Mouse (Mus musculus): ENCODE measurements around the gene Olfr1180. TPM values are rescaled to one million over a fixed set of nuclear protein-coding genes. Genes with fewer than 3 reads are reported as not detected.
"Not testable (repeated sequence)": the region's sequence is repeated elsewhere in the genome, so short reads cannot be mapped to it uniquely, and the experiment has no call there.

Olfr1180 gene
- polyA plus RNA-seq (2015; fragmentation: Nextera tagmentation; extraction: Ambion mirVana) = not detected in 2 replicates

DNA sequence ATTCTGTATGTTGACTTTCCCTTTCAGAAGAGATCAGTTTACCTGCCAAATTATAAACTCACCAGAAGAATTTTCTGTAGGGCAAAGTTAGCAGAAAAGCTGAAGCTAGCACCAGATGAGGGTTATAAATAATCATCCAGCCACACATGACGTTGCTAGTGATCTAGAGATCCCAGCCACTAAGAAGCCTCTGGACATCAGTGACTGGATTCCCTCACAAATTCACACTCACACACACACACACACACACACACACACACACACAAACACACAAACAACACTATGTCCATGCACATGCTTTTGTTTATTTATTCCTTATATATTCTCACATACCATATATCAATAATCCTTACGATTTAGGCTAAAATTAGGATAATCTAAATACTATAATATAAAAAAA, at the start of gene Olfr1180:
Gene Olfr1180 (minus strand): TSS at position 101 of the 400 bp plus-strand sequence.
- Histone ChIP-seq H3K36me3 (no peaks in the 10 kb centered on the region), H3K27ac (no peak within 1 kb of the TSS), H3K4me3 (replicated peaks) (no peak within 1 kb of the TSS), H3K9ac (replicated peaks) (no peak within 1 kb of the TSS), H3K9me3 (no peaks in the 10 kb centered on the region), H3K4me1 (replicated peaks) (no peaks in the 10 kb centered on the region), H3K27me3 (no peaks in the 10 kb centered on the region), H3K4me2 (replicated peaks) (no peak within 1 kb of the TSS)
- no peak for ATAC-seq
- 73% methylated on average over 2 of the region's 2 CpGs for WGBS

DNA sequence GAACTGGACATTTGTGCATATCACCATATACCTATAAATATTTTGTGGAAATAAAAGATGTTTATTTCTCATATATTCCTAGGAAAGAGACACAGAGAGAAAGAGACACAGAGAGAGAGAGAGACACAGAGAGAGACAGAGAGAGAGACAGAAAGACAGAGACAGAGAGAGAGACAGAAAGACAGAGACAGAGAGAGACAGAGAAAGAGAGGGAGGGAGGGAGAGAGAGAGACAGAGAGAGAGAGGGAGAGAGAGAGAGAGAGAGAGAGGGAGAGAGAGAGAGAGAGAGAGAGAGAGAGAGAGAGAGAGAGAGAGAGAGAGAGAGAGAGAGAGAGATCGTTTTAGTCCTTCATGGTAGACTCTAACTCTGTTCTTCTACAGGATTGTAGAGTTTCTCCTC, 35.6 kb upstream of the Olfr1180 start, which contains the start of gene Olfr1183:
Gene Olfr1183 (plus strand): TSS at position 301 of the 400 bp plus-strand sequence.
- H3K4me3 ChIP-seq (replicated peaks); H3K27me3 ChIP-seq; H3K4me2 ChIP-seq (replicated peaks); H3K9me3 ChIP-seq; H3K36me3 ChIP-seq; H3K9ac ChIP-seq (replicated peaks); H3K4me1 ChIP-seq (replicated peaks); ATAC-seq; H3K27ac ChIP-seq: not testable (repeated sequence)
- WGBS = 100% methylated on average over 1 of the region's 1 CpGs

DNA sequence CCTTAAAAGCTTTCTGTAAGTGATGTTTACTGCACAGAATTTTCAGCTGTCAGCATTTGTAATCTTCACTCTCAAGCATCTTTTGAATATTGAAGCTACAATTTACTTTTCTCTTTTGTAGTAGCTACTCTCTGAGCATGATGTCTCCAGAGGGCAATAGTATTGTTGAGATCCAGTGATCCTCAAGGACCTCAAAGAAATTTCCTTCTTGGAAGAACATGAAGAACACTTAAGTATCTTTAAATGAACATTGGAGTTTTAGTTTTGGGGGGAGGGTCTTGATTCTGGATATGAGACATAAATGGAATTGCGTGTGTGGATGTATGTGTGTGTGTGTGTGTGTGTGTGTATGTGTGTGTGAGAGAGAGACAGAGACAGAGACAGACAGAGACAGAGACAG, 30.1 kb upstream of the Olfr1180 start, which contains the start of gene Gm13757:
Gene Gm13757 (minus strand): TSS at position 101 of the 400 bp plus-strand sequence.
- Histone ChIP-seq H3K9me3 (no peaks in the 10 kb centered on the region), H3K4me1 (replicated peaks) (no peaks in the 10 kb centered on the region), H3K27me3 (no peaks in the 10 kb centered on the region), H3K27ac (no peak within 1 kb of the TSS), H3K36me3 (no peaks in the 10 kb centered on the region), H3K4me2 (replicated peaks) (no peak within 1 kb of the TSS), H3K9ac (replicated peaks) (no peak within 1 kb of the TSS), H3K4me3 (replicated peaks) (no peak within 1 kb of the TSS)
- 93% methylated on average over 1 of the region's 1 CpGs for WGBS
- ATAC-seq = no peak

- no peaks in the 10 kb centered on the region for H3K4me1 ChIP-seq (replicated peaks)
- H3K9me3 ChIP-seq = no peaks in the 10 kb centered on the region
- no peaks in the 10 kb centered on the region for H3K36me3 ChIP-seq
- H3K4me2 ChIP-seq (replicated peaks) = no peak within 1 kb of the TSS
- no peak within 1 kb of the TSS for H3K4me3 ChIP-seq (replicated peaks)
- H3K27me3 ChIP-seq = no peaks in the 10 kb centered on the region
- ATAC-seq = no peak
- 97% methylated on average over 1 of the region's 1 CpGs for WGBS
- no peak within 1 kb of the TSS for H3K27ac ChIP-seq
- H3K9ac ChIP-seq (replicated peaks) = no peak within 1 kb of the TSS
These were observed 7.1 kb upstream of the Olfr1180 start, which contains the start of gene Olfr1181 for GRCm38 (mm10) chr2:88426071-88426470. TSS of gene Olfr1181 (minus strand) at chr2:88426171.

- no peak for ATAC-seq
- Histone ChIP-seq H3K4me2 (replicated peaks) (no peak within 1 kb of the TSS), H3K9me3 (no peaks in the 10 kb centered on the region), H3K27me3 (no peaks in the 10 kb centered on the region), H3K27ac (no peak within 1 kb of the TSS), H3K36me3 (no peaks in the 10 kb centered on the region), H3K4me1 (replicated peaks) (no peaks in the 10 kb centered on the region), H3K4me3 (replicated peaks) (no peak within 1 kb of the TSS), H3K9ac (replicated peaks) (no peak within 1 kb of the TSS)
- WGBS = 89% methylated on average over 3 of the region's 3 CpGs
These were observed 12.6 kb downstream of the Olfr1180 start, which contains the start of gene Olfr1179 for GRCm38 (mm10) chr2:88406353-88406752. TSS of gene Olfr1179 (minus strand) at chr2:88406453.

DNA sequence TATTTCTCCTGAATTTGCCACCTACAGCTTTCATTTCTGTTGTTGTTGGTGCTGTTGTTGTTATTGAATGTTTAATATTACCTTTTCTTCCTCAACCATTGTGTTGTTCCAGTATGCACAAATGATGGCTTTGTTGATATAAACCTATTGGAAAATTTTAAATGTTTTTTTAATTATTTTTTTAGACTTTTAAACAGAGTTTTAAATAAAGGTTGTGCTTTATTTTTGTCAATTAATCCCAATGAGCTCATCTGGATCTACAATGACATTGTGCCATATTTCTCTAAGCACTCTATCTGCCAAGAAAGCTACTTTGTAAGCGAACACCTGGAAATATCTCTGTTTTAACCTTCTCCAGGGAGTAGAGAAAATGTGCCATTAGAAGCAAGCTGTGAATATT, 32.2 kb downstream of the Olfr1180 start, which contains the start of gene Olfr1178:
Gene Olfr1178 (plus strand): TSS at position 301 of the 400 bp plus-strand sequence.
- H3K9ac ChIP-seq (replicated peaks) = no peak within 1 kb of the TSS
- 88% methylated on average over 1 of the region's 1 CpGs for WGBS
- no peaks in the 10 kb centered on the region for H3K4me1 ChIP-seq (replicated peaks)
- no peaks in the 10 kb centered on the region for H3K9me3 ChIP-seq
- no peak within 1 kb of the TSS for H3K4me2 ChIP-seq (replicated peaks)
- no peak for ATAC-seq
- no peak within 1 kb of the TSS for H3K27ac ChIP-seq
- no peaks in the 10 kb centered on the region for H3K36me3 ChIP-seq
- no peak within 1 kb of the TSS for H3K4me3 ChIP-seq (replicated peaks)
- no peaks in the 10 kb centered on the region for H3K27me3 ChIP-seq

Other genes starting within 250 kb of the Olfr1180 start
- not detected in 2 replicates for gene Olfr1168, start 237.3 kb downstream of the Olfr1180 start, polyA plus RNA-seq (2015; fragmentation: Nextera tagmentation; extraction: Ambion mirVana)
- not detected in 2 replicates for gene Olfr1170, start 190.8 kb downstream of the Olfr1180 start, polyA plus RNA-seq (2015; fragmentation: Nextera tagmentation; extraction: Ambion mirVana)
- gene Olfr1173, start 139.3 kb downstream of the Olfr1180 start, polyA plus RNA-seq (2015; fragmentation: Nextera tagmentation; extraction: Ambion mirVana) = not detected in 2 replicates
- gene Olfr1174-ps, start 104.0 kb downstream of the Olfr1180 start, polyA plus RNA-seq (2015; fragmentation: Nextera tagmentation; extraction: Ambion mirVana) = not detected in 2 replicates
- gene Olfr1175-ps, start 91.9 kb downstream of the Olfr1180 start, polyA plus RNA-seq (2015; fragmentation: Nextera tagmentation; extraction: Ambion mirVana) = not detected in 2 replicates
- not detected in 2 replicates for gene Olfr1176, start 82.4 kb downstream of the Olfr1180 start, polyA plus RNA-seq (2015; fragmentation: Nextera tagmentation; extraction: Ambion mirVana)
- not detected in 2 replicates for gene Olfr1177-ps, start 72.7 kb downstream of the Olfr1180 start, polyA plus RNA-seq (2015; fragmentation: Nextera tagmentation; extraction: Ambion mirVana)
- gene Olfr1178, start 32.1 kb downstream of the Olfr1180 start, polyA plus RNA-seq (2015; fragmentation: Nextera tagmentation; extraction: Ambion mirVana) = not detected in 2 replicates
- not detected in 2 replicates for gene Olfr1179, start 12.7 kb downstream of the Olfr1180 start, polyA plus RNA-seq (2015; fragmentation: Nextera tagmentation; extraction: Ambion mirVana)
- not detected in 2 replicates for gene Olfr1181, start 7.0 kb upstream of the Olfr1180 start, polyA plus RNA-seq (2015; fragmentation: Nextera tagmentation; extraction: Ambion mirVana)
- not detected in 2 replicates for gene Gm13757, start 30.0 kb upstream of the Olfr1180 start, polyA plus RNA-seq (2015; fragmentation: Nextera tagmentation; extraction: Ambion mirVana)
- gene Olfr1183, start 35.7 kb upstream of the Olfr1180 start, polyA plus RNA-seq (2015; fragmentation: Nextera tagmentation; extraction: Ambion mirVana) = not detected in 2 replicates
- not detected in 2 replicates for gene Olfr1184, start 64.4 kb upstream of the Olfr1180 start, polyA plus RNA-seq (2015; fragmentation: Nextera tagmentation; extraction: Ambion mirVana)
- not detected in 2 replicates for gene Olfr1185-ps1, start 74.2 kb upstream of the Olfr1180 start, polyA plus RNA-seq (2015; fragmentation: Nextera tagmentation; extraction: Ambion mirVana)
- not detected in 2 replicates for gene Olfr1186, start 99.4 kb upstream of the Olfr1180 start, polyA plus RNA-seq (2015; fragmentation: Nextera tagmentation; extraction: Ambion mirVana)
- not detected in 2 replicates for gene Olfr1188, start 137.8 kb upstream of the Olfr1180 start, polyA plus RNA-seq (2015; fragmentation: Nextera tagmentation; extraction: Ambion mirVana)
- not detected in 2 replicates for gene Olfr1189, start 167.3 kb upstream of the Olfr1180 start, polyA plus RNA-seq (2015; fragmentation: Nextera tagmentation; extraction: Ambion mirVana)
- not detected in 2 replicates for gene Olfr1191-ps1, start 221.4 kb upstream of the Olfr1180 start, polyA plus RNA-seq (2015; fragmentation: Nextera tagmentation; extraction: Ambion mirVana)
- not detected in 2 replicates for gene Olfr1192-ps1, start 229.4 kb upstream of the Olfr1180 start, polyA plus RNA-seq (2015; fragmentation: Nextera tagmentation; extraction: Ambion mirVana)

Measured in midbrain, embryonic 13.5 days (tissue).